Mouse (Mus musculus) midbrain, embryonic 16.5 days (tissue): Measurements from ENCODE around the gene 2210016L21Rik. TPM values are rescaled to one million over a fixed set of nuclear protein-coding genes. Genes with fewer than 3 reads are reported as not detected.
A peak's percentile ranks its signal among the peaks of the same experiment; 100 is the strongest.

Experiments
- ATAC-seq: fragments of 200-750 bp; cut with Nextera tagmentation; 2 replicates; pipeline ENCODE4 v1.8.0; 2017; ENCODE audit warnings: moderate TSS enrichment
- H3K27ac ChIP-seq: fragments of 300-500 bp; sonication (generic); 2 replicates; pipeline ENCODE4 v1.5.1; 2014; ENCODE audit warnings: mild to moderate bottlenecking, low read length, mixed read lengths
- H3K27me3 ChIP-seq: fragments of 300-500 bp; sonication (generic); 2 replicates; pipeline ENCODE4 v1.6.1; 2014; ENCODE audit warnings: low read depth, low read length, mixed read lengths; ENCODE audit not compliant: control insufficient read depth, insufficient read depth
- H3K36me3 ChIP-seq: fragments of 300-500 bp; sonication (generic); 2 replicates; pipeline ENCODE4 v1.6.1; 2014; ENCODE audit warnings: mild to moderate bottlenecking, low read length, moderate library complexity, mixed read lengths; ENCODE audit not compliant: control insufficient read depth, insufficient read depth
- H3K4me1 ChIP-seq: fragments of 300-500 bp; sonication (generic); 2 replicates; pipeline ENCODE4 v1.6.1; 2014; ENCODE audit warnings: mild to moderate bottlenecking, low read length, mixed read lengths; ENCODE audit not compliant: control insufficient read depth, insufficient read depth
- H3K4me2 ChIP-seq: fragments of 300-500 bp; sonication (generic); 2 replicates; pipeline ENCODE4 v1.6.1; 2014; ENCODE audit warnings: mild to moderate bottlenecking, low read length, mixed read lengths
- H3K4me3 ChIP-seq: fragments of 300-500 bp; sonication (generic); 2 replicates; pipeline ENCODE4 v1.5.1; 2014; ENCODE audit warnings: low read depth, mild to moderate bottlenecking, low read length, moderate library complexity, mixed read lengths
- H3K9ac ChIP-seq: fragments of 300-500 bp; sonication (generic); 2 replicates; pipeline ENCODE4 v1.6.1; 2014; ENCODE audit warnings: low read depth, low read length, mixed read lengths
- H3K9me3 ChIP-seq: fragments of 300-500 bp; sonication (generic); replicated peaks from 2 replicates; pipeline ENCODE4 v1.6.1; 2014; ENCODE audit warnings: mild to moderate bottlenecking, low read length, mixed read lengths; ENCODE audit not compliant: control insufficient read depth, poor library complexity, severe bottlenecking
- WGBS: fragments of 180-500 bp; shearing (Covaris S2); extraction: QIAGEN DNeasy Blood & Tissue Kit; methylation state at CpG from one replicate; pipeline ENCODE4 v1.1.7; 2014; 5-methylcytosine and 5-hydroxymethylcytosine counted together
- polyA plus RNA-seq: library from polyadenylated mRNA; unstranded; fragments of >200 nt; fragmentation: Nextera tagmentation; extraction: Ambion mirVana; gene quantifications from 2 replicates; pipeline ENCODE4 v1.2.1, GENCODE M21; 2015

The 2210016L21Rik gene
- polyA plus RNA-seq = 117 and 132 TPM in 2 replicates

- Histone ChIP-seq H3K27me3 (no peaks in the 10 kb centered on the region), H3K4me1 (peaks cover 11% of the 10 kb centered on the region), H3K36me3 (peaks cover 13% of the 10 kb centered on the region), H3K9ac (peak within 1 kb of the TSS; percentile 99), H3K4me3 (peak within 1 kb of the TSS; percentile 92), H3K4me2 (peak within 1 kb of the TSS; percentile 82), H3K27ac (peak within 1 kb of the TSS; percentile 94), H3K9me3 (no peaks in the 10 kb centered on the region)
- ATAC-seq = peak; percentile 95
- WGBS = under 1% methylated on average over 39 of the region's 39 CpGs
Measured at GRCm38 (mm10) chr5:114942074-114942765, at the start of gene 2210016L21Rik. 2210016L21Rik (plus strand) TSS chr5:114942158.

GRCm38 (mm10) chr5:114895542-114895941, 46.4 kb upstream of the 2210016L21Rik start:
- Histone ChIP-seq H3K9ac (no peak overlapping the region), H3K27ac (no peak overlapping the region), H3K36me3 (no peaks in the 10 kb centered on the region), H3K4me1 (no peaks in the 10 kb centered on the region), H3K4me3 (no peak overlapping the region), H3K27me3 (no peaks in the 10 kb centered on the region), H3K9me3 (no peaks in the 10 kb centered on the region), H3K4me2 (no peak overlapping the region)
- WGBS = 88% methylated on average over 4 of the region's 4 CpGs
- no peak for ATAC-seq

- Histone ChIP-seq H3K36me3 (no peaks in the 10 kb centered on the region), H3K4me3 (no peak within 1 kb of the TSS), H3K9me3 (no peaks in the 10 kb centered on the region), H3K27ac (no peak within 1 kb of the TSS), H3K4me1 (no peaks in the 10 kb centered on the region), H3K27me3 (no peaks in the 10 kb centered on the region), H3K4me2 (peak within 1 kb of the TSS; percentile 8; the same call in 1 of the 2 replicates), H3K9ac (no peak within 1 kb of the TSS)
- WGBS = 62% methylated on average over 13 of the region's 13 CpGs
- ATAC-seq = no peak
Measured at GRCm38 (mm10) chr5:114896688-114897373, 45.1 kb upstream of the 2210016L21Rik start, which contains the start of gene Oasl2. Oasl2 (plus strand) TSS chr5:114896936.

- no peaks in the 10 kb centered on the region for H3K27me3 ChIP-seq
- 7% methylated on average over 7 of the region's 7 CpGs for WGBS
- H3K4me2 ChIP-seq = peak overlapping the region; percentile 8; the same call in 1 of the 2 replicates
- no peak overlapping the region for H3K4me3 ChIP-seq
- ATAC-seq = no peak
- no peak overlapping the region for H3K27ac ChIP-seq
- H3K9me3 ChIP-seq = no peaks in the 10 kb centered on the region
- no peaks in the 10 kb centered on the region for H3K4me1 ChIP-seq
- no peak overlapping the region for H3K9ac ChIP-seq
- no peaks in the 10 kb centered on the region for H3K36me3 ChIP-seq
Measured at GRCm38 (mm10) chr5:114897374-114897793, 44.6 kb upstream of the 2210016L21Rik start.

- Histone ChIP-seq H3K9ac (no peak overlapping the region), H3K4me1 (no peaks in the 10 kb centered on the region), H3K36me3 (no peaks in the 10 kb centered on the region), H3K4me2 (no peak overlapping the region), H3K27me3 (no peaks in the 10 kb centered on the region), H3K9me3 (no peaks in the 10 kb centered on the region), H3K27ac (no peak overlapping the region), H3K4me3 (no peak overlapping the region)
- 79% methylated on average over 7 of the region's 7 CpGs for WGBS
- ATAC-seq = no peak
Measured at GRCm38 (mm10) chr5:114898857-114899256, 43.1 kb upstream of the 2210016L21Rik start.

- no peak for ATAC-seq
- H3K9me3 ChIP-seq = no peaks in the 10 kb centered on the region
- 26% methylated on average over 1 of the region's 1 CpGs for WGBS
Measured at GRCm38 (mm10) chr5:114902413-114902812, 39.5 kb upstream of the 2210016L21Rik start.

GRCm38 (mm10) chr5:114908598-114909305, 33.2 kb upstream of the 2210016L21Rik start:
- WGBS = 52% methylated on average over 13 of the region's 13 CpGs
- Histone ChIP-seq H3K36me3 (no peaks in the 10 kb centered on the region), H3K27me3 (no peaks in the 10 kb centered on the region), H3K4me1 (no peaks in the 10 kb centered on the region), H3K27ac (no peak overlapping the region), H3K4me3 (no peak overlapping the region), H3K4me2 (no peak overlapping the region), H3K9ac (no peak overlapping the region), H3K9me3 (no peaks in the 10 kb centered on the region)
- ATAC-seq = no peak

More at GRCm38 (mm10) chr5:114902413-114902812, 39.5 kb upstream of the 2210016L21Rik start:
- no peak overlapping the region for H3K4me2 ChIP-seq
- H3K9ac ChIP-seq = no peak overlapping the region
- no peaks in the 10 kb centered on the region for H3K4me1 ChIP-seq
- no peaks in the 10 kb centered on the region for H3K36me3 ChIP-seq
- no peak overlapping the region for H3K4me3 ChIP-seq
- H3K27ac ChIP-seq = no peak overlapping the region
- H3K27me3 ChIP-seq = no peaks in the 10 kb centered on the region

- H3K4me2 ChIP-seq = no peak overlapping the region
- 77% methylated on average over 4 of the region's 4 CpGs for WGBS
Measured at GRCm38 (mm10) chr5:114913686-114914085, 28.3 kb upstream of the 2210016L21Rik start.

More at GRCm38 (mm10) chr5:114913686-114914085, 28.3 kb upstream of the 2210016L21Rik start:
- Histone ChIP-seq H3K27ac (no peak overlapping the region), H3K27me3 (no peaks in the 10 kb centered on the region), H3K4me3 (no peak overlapping the region), H3K36me3 (no peaks in the 10 kb centered on the region), H3K9me3 (no peaks in the 10 kb centered on the region), H3K9ac (no peak overlapping the region), H3K4me1 (no peaks in the 10 kb centered on the region)
- ATAC-seq = no peak
